Mouse (Mus musculus) cortical plate, adult 2 months (tissue): Measurements from ENCODE around the gene Cnih1. TPM values are rescaled to one million over a fixed set of nuclear protein-coding genes. Genes with fewer than 3 reads are reported as not detected.
A peak's percentile ranks its signal among the peaks of the same experiment; 100 is the strongest.
"Not testable (repeated sequence)": the region's sequence is repeated elsewhere in the genome, so short reads cannot be mapped to it uniquely, and the experiment has no call there.

Experiments
- H3K27ac ChIP-seq: fragments of 200-500 bp; 2 replicates; pipeline ENCODE4 v1.5.1; 2012; ENCODE audit warnings: low read length, control low read depth, inconsistent platforms; ENCODE audit not compliant: insufficient read depth
- H3K4me1 ChIP-seq: fragments of 200-500 bp; 2 replicates; pipeline ENCODE4 v1.6.1; 2011; ENCODE audit warnings: low read length; ENCODE audit not compliant: control insufficient read depth, insufficient read depth
- H3K4me3 ChIP-seq: fragments of 200-500 bp; 2 replicates; pipeline ENCODE4 v1.5.1; 2011; ENCODE audit warnings: mild to moderate bottlenecking, low read length, control low read depth; ENCODE audit not compliant: insufficient read depth
- CTCF ChIP-seq: fragments of 200-500 bp; IDR thresholded peaks from 2 replicates; pipeline ENCODE4 v1.5.1; 2011; ENCODE audit warnings: mild to moderate bottlenecking, control low read depth, low read length; ENCODE audit not compliant: insufficient read depth; ENCODE audit errors: extremely low read depth
- POLR2A ChIP-seq: fragments of 200-500 bp; IDR thresholded peaks from 2 replicates; pipeline ENCODE4 v1.6.1; 2011; ENCODE audit warnings: mild to moderate bottlenecking, low read length, control low read depth; ENCODE audit not compliant: insufficient read depth; ENCODE audit errors: extremely low read depth
- polyA plus RNA-seq: library from polyadenylated mRNA; depleted of rRNA; stranded (reverse); fragments of >200 nt; gene quantifications from 2 replicates; pipeline ENCODE4 v1.2.3, GENCODE M21; 2012; rRNA removed

The Cnih1 gene
- polyA plus RNA-seq, result 106 and 114 TPM in 2 replicates

DNA sequence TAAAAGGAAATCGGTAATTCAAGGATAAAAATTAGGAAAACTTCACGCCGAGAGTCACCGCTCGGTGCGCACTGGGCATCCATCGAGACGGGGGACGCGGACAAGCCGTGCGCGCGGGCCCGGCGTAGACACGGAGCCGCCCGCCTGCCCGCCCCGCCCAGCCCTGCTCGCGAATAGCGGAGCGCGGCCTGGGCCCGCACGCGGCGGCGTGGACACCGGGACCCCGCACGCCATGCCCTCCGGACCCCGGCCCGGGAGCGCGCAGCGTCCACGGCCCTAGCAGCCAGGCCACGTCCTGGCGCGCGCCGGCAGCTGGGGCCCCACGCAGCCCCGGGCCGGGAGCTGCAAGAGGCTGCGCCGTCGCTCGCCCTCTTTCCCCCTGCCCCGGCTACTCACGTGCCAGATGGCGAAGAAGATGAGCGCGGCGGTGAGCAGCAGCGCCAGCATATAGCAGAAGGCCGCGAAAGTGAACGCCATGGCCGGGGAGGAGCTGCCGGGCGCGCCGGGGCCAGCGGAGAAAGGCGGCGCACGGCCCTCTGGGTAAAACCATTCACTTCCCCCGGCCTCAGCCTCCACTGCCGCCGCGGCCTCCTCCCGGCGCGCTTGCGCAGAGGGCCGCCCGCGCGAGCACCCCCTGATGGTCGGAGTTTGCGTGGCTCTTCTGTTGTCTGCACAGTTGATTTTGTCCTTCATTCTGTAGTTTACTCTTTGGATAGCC, at the start of gene Cnih1:
Gene Cnih1 (minus strand): TSS at position 625 of the 718 bp plus-strand sequence.
- Histone ChIP-seq H3K4me1 (peaks cover 3% of the 10 kb centered on the region; the same call in 1 of the 2 replicates), H3K4me3 (peak within 1 kb of the TSS; percentile 94), H3K27ac (peak within 1 kb of the TSS; percentile 98)
- peak; percentile 41 for TF ChIP-seq POLR2A
- peak; percentile 50 for TF ChIP-seq CTCF

DNA sequence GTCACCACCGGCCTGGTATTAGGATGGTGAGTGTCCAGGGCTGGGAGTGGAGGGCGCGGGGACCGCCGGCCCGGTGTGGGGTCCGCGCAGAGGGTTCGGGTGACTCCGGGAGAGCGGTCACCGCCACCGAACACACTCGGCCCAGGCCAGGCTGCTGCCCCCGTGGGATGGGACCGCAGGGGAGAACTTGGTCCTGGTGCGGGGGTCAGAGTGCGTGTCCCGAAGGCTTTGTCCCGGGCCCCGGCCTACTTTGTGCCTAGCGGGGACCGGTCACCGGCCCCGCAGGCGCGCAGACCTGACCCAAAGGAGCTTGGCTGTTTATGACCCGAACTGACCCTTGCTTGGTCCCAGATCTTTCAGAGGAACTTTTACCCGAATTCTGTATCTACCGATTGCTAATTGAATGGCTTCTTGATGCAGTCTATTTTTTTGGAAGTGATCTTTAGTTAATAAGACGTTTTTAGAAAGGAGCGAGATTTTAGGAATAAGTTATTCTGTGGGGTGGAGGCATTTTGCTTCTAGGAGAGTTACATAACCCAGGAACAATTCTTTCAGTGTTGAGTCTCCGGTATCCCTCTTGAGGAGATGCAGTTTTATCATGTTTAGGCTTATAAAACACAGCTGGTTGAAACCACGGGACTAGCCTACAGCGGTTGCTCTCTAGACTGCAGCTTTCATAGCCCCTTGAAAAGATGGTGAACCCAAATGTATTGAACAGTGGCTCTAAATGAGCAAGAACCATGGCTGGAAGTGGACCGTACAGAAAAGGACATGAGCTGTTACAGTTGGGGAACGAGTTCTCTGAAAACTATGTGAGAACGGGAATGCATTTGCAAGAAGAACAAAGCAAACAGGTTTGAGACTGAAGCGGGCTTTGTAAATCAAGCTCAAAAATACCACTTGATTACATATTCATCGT, 44.4 kb upstream of the Cnih1 start:
- Histone ChIP-seq H3K27ac (peak overlapping the region; percentile 34; the same call in 1 of the 2 replicates), H3K4me1 (peaks cover 1% of the 10 kb centered on the region; the same call in 1 of the 2 replicates), H3K4me3 (peak overlapping the region; percentile 81)
- TF ChIP-seq CTCF, result no peak
- no peak for TF ChIP-seq POLR2A

DNA sequence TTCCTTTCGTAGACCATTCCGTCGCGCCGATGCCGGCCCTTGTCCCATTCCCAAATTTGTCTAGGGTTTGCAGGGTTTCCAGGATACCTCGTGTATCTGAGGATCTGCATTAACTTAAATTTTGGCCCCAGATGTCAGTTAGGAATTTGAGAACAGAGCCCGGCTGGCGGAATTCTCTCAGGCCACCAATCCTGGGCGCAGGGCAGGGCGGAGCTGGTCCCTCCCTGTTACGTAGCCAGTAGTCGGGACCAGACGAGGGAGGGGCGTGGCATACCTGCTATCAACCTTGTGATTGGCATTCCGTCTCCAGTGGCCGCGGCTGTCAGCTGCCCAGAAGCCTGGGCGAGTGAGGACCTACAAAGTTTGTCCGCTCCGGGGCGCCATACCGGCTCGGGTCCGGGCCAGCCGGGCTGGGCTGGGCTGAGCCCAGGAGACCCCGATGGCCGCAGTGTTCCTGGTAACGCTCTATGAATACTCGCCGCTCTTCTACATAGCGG, 43.7 kb upstream of the Cnih1 start, which contains the start of gene Cgrrf1:
Gene Cgrrf1 (plus strand): TSS at position 289 of the 497 bp plus-strand sequence.
- H3K4me1 ChIP-seq, result peaks cover 1% of the 10 kb centered on the region; the same call in 1 of the 2 replicates
- peak within 1 kb of the TSS; percentile 81 for H3K4me3 ChIP-seq
- H3K27ac ChIP-seq, result peak within 1 kb of the TSS; percentile 34; the same call in 1 of the 2 replicates
- TF ChIP-seq CTCF (no peak), POLR2A (peak; percentile 73)

DNA sequence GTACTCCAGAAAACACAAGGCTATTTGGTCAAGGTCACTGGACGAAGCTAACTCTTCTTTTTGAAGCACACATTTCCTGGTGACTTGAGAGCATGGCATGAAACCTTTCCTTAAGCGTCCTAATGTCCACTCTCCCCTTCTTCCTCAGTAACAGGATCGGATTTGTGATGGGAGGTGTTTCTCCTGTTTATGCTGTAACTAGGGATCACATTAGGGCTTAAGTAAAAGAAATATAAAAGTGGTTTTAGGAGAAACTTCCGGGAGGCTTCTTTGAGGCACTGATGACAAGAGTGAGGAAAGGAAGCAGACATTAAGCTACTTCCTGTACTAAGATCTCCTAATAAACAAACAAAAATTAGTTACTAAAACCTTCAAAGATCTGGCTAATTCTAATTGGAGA, 43.1 kb upstream of the Cnih1 start:
- H3K4me3 ChIP-seq, result peak overlapping the region; percentile 81; the same call in 1 of the 2 replicates
- peaks cover 1% of the 10 kb centered on the region; the same call in 1 of the 2 replicates for H3K4me1 ChIP-seq
- no peak for TF ChIP-seq POLR2A
- no peak for TF ChIP-seq CTCF
- H3K27ac ChIP-seq, result no peak overlapping the region

DNA sequence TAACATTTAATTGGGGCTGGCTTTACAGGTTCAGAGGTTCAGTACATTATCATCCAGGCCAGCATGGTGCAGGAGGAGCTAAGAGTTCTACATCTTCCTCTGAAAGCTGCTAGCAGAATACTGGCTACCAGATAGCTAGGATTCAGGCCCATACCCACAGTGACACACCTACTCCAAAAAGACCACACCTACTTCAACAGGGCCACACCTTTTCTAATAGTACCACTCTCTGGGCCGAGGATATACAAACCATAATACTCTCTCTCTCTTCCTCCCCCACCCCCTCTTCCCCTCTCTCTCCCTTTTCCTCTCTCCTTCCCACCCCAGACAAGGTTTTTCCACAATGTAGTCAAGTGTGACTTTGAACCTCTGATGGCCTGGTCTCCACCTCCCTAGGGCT, 39.2 kb upstream of the Cnih1 start:
- no peak overlapping the region for H3K4me3 ChIP-seq
- H3K4me1 ChIP-seq, result peaks cover 1% of the 10 kb centered on the region; the same call in 1 of the 2 replicates
- TF ChIP-seq POLR2A (no peak), CTCF (no peak)

DNA sequence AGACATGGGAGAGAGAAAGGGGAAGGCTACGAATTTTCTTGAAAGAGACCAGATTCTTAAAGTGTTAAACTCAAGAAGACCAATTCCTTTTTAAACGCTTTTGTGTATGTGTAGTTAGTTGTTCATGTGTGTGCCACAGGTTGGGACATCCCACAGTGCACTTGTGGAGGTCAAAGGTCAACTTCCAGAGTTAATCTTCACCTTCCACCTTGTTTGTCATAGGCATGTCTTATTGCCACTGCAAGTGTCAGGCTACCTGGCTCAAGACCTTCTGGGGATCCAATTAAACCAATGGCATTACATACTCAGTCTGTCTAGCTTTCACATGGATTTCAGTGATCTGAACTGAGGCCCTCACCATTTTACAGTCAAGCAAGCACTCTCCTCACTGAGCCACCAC, 35.8 kb upstream of the Cnih1 start:
- H3K27ac ChIP-seq, result no peak overlapping the region
- H3K4me3 ChIP-seq, result no peak overlapping the region
- TF ChIP-seq CTCF (no peak), POLR2A (no peak)
- peaks cover 5% of the 10 kb centered on the region; the same call in 1 of the 2 replicates for H3K4me1 ChIP-seq

More for the DNA sequence above, 39.2 kb upstream of the Cnih1 start:
- H3K27ac ChIP-seq, result no peak overlapping the region

DNA sequence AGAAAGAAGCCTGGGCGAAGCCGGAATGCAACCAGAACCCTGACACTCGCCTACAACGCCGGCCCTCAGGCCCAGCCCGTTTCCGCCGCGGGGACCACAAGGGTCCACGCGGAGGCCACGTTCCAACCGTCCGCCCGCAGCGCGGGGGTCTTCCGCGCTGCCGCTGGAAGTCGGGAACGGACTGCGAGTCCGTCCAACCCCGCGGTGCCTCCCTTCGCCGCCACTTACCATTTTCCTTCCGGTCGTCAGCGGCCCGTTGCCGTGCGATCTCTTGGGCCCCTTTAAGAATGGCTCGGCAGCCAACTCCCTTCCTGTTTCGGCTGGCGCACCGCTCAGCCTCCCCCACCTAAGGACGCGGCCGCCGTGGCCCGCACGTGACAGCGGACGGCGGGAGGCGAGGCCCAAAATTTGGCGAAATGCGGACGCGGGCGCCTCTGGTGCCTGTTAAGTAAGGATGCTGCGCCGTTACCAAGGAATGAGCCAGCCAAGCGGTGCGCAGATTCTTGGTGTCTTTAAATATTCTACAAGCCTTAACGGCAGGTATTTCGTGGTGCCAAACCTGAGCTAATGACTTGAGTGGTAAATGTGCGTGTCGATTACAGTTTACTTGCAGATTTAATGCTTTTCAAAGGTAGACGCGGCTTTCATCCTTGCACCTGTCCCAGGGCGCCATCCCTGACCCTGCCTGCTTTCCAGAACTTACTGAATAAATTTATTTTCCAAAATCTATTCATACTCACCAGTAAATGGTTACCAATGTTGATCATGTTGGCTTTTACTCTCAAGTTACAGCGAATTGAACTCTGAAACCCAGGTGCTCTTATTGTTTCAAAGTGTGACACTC, 33.9 kb upstream of the Cnih1 start, which contains the start of gene Gmfb:
Gene Gmfb (minus strand): TSS at position 370 of the 844 bp plus-strand sequence.
- TF ChIP-seq POLR2A (peak; percentile 74), CTCF (no peak)
- Histone ChIP-seq H3K4me3 (peak within 1 kb of the TSS; percentile 79), H3K4me1 (peaks cover 5% of the 10 kb centered on the region; the same call in 1 of the 2 replicates), H3K27ac (peak within 1 kb of the TSS; percentile 63)

DNA sequence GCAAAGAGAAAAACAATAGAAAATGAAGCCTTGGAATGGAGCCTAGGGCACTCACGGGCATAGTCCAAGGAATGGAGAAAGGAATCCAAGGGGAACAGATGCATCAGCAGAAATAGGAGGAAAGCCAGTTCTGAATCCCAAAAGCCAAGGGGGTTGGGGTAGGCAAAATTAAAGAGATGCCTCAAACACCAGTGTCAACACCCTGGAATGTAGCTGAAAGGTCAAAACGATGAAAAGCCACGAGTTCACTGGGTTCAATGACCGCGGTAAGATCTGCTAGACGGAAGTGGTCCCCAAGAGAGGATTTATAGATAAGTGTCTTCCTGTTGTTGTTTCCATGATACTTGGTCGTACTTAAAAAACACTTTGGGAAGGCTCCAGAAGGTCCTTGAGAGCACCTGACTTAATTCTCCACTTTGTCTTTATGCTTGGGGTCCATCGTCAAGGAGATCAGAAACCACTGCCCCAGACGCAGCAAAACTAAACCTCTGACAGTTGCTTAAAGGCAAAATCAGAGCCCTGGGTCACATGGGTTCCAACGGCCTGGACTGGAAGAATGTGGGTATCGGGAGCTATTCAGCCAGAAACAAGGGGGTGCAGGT, 33.2 kb upstream of the Cnih1 start:
- peak overlapping the region; percentile 63 for H3K27ac ChIP-seq
- peak overlapping the region; percentile 79 for H3K4me3 ChIP-seq
- peaks cover 5% of the 10 kb centered on the region; the same call in 1 of the 2 replicates for H3K4me1 ChIP-seq
- TF ChIP-seq CTCF (no peak), POLR2A (no peak)

DNA sequence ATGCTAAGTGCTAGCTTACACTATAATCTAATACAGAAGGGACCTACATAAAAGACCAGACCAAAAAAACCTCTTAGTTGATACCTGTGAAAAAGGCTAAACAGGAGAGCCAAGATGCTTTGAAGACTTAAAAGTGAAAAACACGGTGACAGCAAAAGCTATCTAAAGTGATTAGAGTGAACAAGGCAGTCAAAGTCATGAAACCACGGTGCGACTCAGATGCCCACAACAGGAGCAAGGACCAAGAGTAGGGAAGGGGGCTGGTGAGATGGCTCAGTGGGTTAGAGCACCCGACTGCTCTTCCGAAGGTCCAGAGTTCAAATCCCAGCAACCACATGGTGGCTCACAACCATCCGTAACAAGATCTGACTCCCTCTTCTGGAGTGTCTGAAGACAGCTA, 31.8 kb upstream of the Cnih1 start:
- H3K27ac ChIP-seq, H3K4me1 ChIP-seq, H3K4me3 ChIP-seq: not testable (repeated sequence)
